Mouse (Mus musculus) induced T-regulatory cell, adult 2 months (primary cell): ENCODE measurements at regions not wholly inside any gene's neighbourhood (a gene's known extent, or its start where the extent isn't known, plus 50 kb on each side); places are given as distances from the start of the nearest gene placed in this dataset.
"Not testable (repeated sequence)": the region's sequence is repeated elsewhere in the genome, so short reads cannot be mapped to it uniquely, and the experiment has no call there.

Experiments
- DNase-seq: peaks from one replicate; pipeline ENCODE4 v3.0.0-alpha.2; 2012; ENCODE audit warnings: low read depth

GRCm38 (mm10) chr7:73031407-73031806 is 343.9 kb upstream of the Rgma start:
- DNase-seq = no peak

GRCm38 (mm10) chr7:73032316-73032980 is 342.9 kb upstream of the Rgma start:
- no peak for DNase-seq

- no peak for DNase-seq
Measured at GRCm38 (mm10) chr7:73036801-73037555, 338.3 kb upstream of the Rgma start.

GRCm38 (mm10) chr7:73037638-73038037 is 337.7 kb upstream of the Rgma start:
- no peak for DNase-seq

GRCm38 (mm10) chr7:73039921-73040320 is 335.4 kb upstream of the Rgma start:
- no peak for DNase-seq

GRCm38 (mm10) chr7:73044316-73044715 is 331.0 kb upstream of the Rgma start:
- no peak for DNase-seq

- DNase-seq = no peak
Measured at GRCm38 (mm10) chr7:73055891-73056290, 319.4 kb upstream of the Rgma start.

- no peak for DNase-seq
Measured at GRCm38 (mm10) chr7:73063556-73063955, 311.8 kb upstream of the Rgma start.

- DNase-seq = no peak
Measured at GRCm38 (mm10) chr7:73068534-73068933, 306.8 kb upstream of the Rgma start.

GRCm38 (mm10) chr7:73069352-73069751 is 306.0 kb upstream of the Rgma start:
- DNase-seq = no peak

GRCm38 (mm10) chr7:73075391-73075790 is 299.9 kb upstream of the Rgma start:
- DNase-seq = not testable (repeated sequence)

- DNase-seq = no peak
Measured at GRCm38 (mm10) chr7:73087496-73088185, 287.7 kb upstream of the Rgma start.

GRCm38 (mm10) chr7:73088321-73088720 is 287.0 kb upstream of the Rgma start:
- no peak for DNase-seq

- no peak for DNase-seq
Measured at GRCm38 (mm10) chr7:73091758-73092157, 283.6 kb upstream of the Rgma start.

GRCm38 (mm10) chr7:73094059-73094458 is 281.2 kb upstream of the Rgma start:
- DNase-seq = no peak

GRCm38 (mm10) chr7:73118871-73119270 is 256.4 kb upstream of the Rgma start:
- no peak for DNase-seq

- no peak for DNase-seq
Measured at GRCm38 (mm10) chr7:73120276-73120675, 255.0 kb upstream of the Rgma start.

GRCm38 (mm10) chr7:73124976-73125375 is 250.3 kb upstream of the Rgma start:
- DNase-seq = no peak

- DNase-seq = no peak
Measured at GRCm38 (mm10) chr7:73125864-73126263, 249.4 kb upstream of the Rgma start.

- DNase-seq = no peak
Measured at GRCm38 (mm10) chr7:73135786-73136185, 239.5 kb upstream of the Rgma start.

GRCm38 (mm10) chr7:73138269-73138668 is 237.0 kb upstream of the Rgma start:
- DNase-seq = no peak

- DNase-seq = no peak
Measured at GRCm38 (mm10) chr7:73138861-73139493, 236.3 kb upstream of the Rgma start.

- DNase-seq = no peak
Measured at GRCm38 (mm10) chr7:73139901-73140300, 235.4 kb upstream of the Rgma start.
